Mouse (Mus musculus): ENCODE measurements at regions not wholly inside any gene's neighbourhood (a gene's known extent, or its start where the extent isn't known, plus 50 kb on each side); places are given as distances from the start of the nearest gene placed in this dataset.

- TF ChIP-seq E2F4 (IDR thresholded peaks at IDR 0.05; ENCODE audit: insufficient read depth) (no peak), POLR2A (IDR thresholded peaks at IDR 0.05; ENCODE audit: insufficient read length, low read depth) (no peak), POLR2AphosphoS2 (IDR thresholded peaks at IDR 0.05; ENCODE audit: insufficient read length, low read depth) (no peak), MYOD1 (IDR thresholded peaks at IDR 0.05; ENCODE audit: control insufficient read depth in 1 of 3, insufficient read length in 2 of 3, low read depth in 2 of 3) (no peak), USF1 (IDR thresholded peaks at IDR 0.05; ENCODE audit: low read depth) (no peak)
Measured at GRCm38 (mm10) chr3:60333669-60334068, 139.0 kb upstream of the Mbnl1 start.
